Comparison of ENCODE assay signal across 19 mouse cellular contexts in the genomic region with DNA sequence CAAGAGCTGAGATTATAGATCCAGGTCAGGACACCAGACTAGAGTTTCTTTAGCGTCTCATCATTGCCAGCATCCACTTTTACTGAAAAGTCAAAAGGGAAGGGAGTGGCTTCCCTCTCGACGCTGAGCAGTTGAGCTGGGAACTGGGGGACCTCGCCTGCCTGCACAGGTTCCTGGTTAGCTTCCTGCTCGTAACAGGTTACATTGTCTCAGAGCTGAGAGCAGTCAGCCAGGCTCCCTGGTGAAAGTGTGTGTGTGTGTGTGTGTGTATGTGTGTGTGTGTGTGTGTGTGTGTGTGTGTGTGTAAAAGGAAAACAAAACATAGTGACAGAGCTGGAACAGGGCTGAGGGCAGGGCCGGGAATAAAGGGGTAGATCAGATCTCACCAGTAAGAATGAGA.
A peak's percentile ranks its signal among the peaks of the same experiment; 100 is the strongest.
DNase-seq lines count a peak whose midpoint lies in the region; ATAC-seq and TF ChIP-seq lines count a peak whose summit lies in the region.
"Had no signal": no experiment of that assay in that cellular context is flagged by ENCODE, and none has a peak within 500 bp of the region (broad histone marks: within the 10 kb centered on the region; RNA-seq: fewer than 3 reads in every experiment).

No protein-coding gene starts in this region.

- no peak overlapping the region for H3K4me2 ChIP-seq in heart, postnatal 0 days (ENCODE audit: low read depth, low read length)
- H3K4me2 ChIP-seq in heart, embryonic 12.5 days: no peak overlapping the region
- H3K4me2 ChIP-seq: heart, embryonic 15.5 days; hindbrain, embryonic 14.5 days had no signal

- peaks cover 10% of the 10 kb centered on the region for H3K4me1 ChIP-seq in heart, postnatal 0 days (ENCODE audit: control insufficient read depth, insufficient read depth)
- peaks cover 31% of the 10 kb centered on the region for H3K4me1 ChIP-seq in heart, embryonic 12.5 days (replicated peaks)
- H3K4me1 ChIP-seq: limb, embryonic 10.5 days had no signal

- H3K9ac ChIP-seq in heart, postnatal 0 days (replicated peaks; ENCODE audit: low read depth, low read length): no peak overlapping the region
- H3K9ac ChIP-seq in heart, embryonic 12.5 days: no peak overlapping the region
- H3K9ac ChIP-seq: heart, embryonic 15.5 days; hindbrain, embryonic 14.5 days had no signal

- no peak for TF ChIP-seq EP300 in heart, postnatal 0 days (IDR thresholded peaks at IDR 0.05; ENCODE audit: low read depth)

- no peaks in the 10 kb centered on the region for H3K27me3 ChIP-seq in heart, postnatal 0 days (ENCODE audit: control insufficient read depth, insufficient read depth, low read length)
- no peaks in the 10 kb centered on the region for H3K27me3 ChIP-seq in heart, embryonic 12.5 days (replicated peaks)
- H3K27me3 ChIP-seq: heart, embryonic 15.5 days; megakaryocyte, embryonic 14.5 days had no signal

- peak; percentile 62 for ATAC-seq in heart, postnatal 0 days (ENCODE audit: insufficient read depth, low read depth)
- no peak for ATAC-seq in heart, embryonic 12.5 days (ENCODE audit: insufficient number of reproducible peaks, low FRiP score)
- ATAC-seq: forebrain, embryonic 16.5 days had no signal

- DNase-seq in gastrocnemius, adult 2 months: no peak
- no peak for DNase-seq in gastrocnemius, postnatal 14 days
- no peak for DNase-seq in heart, postnatal 0 days (ENCODE audit: low spot score)
- peak; percentile 10 to 16 for DNase-seq in kidney, postnatal 36 days
- DNase-seq in kidney, postnatal 10 days: no peak
- DNase-seq in lung, postnatal 36 days: peak; percentile 13
- DNase-seq in lung, postnatal 4 days: no peak
- DNase-seq: adrenal gland, adult 8-10 months; cerebellum, adult 18-20 months; cerebellum, postnatal 14 days; kidney, adult 9 months; midbrain, embryonic 14.5 days had no signal

- no peaks in the 10 kb centered on the region for H3K9me3 ChIP-seq in heart, postnatal 0 days (replicated peaks; ENCODE audit: control insufficient read depth, low read length)
- no peaks in the 10 kb centered on the region for H3K9me3 ChIP-seq in heart, embryonic 12.5 days (replicated peaks)
- H3K9me3 ChIP-seq: forebrain, embryonic 10.5 days; heart, embryonic 15.5 days; limb, embryonic 10.5 days had no signal

- intact Hi-C loops in gastrocnemius, adult 2 months (cut with DNase I): loop anchor here (5.0 kb wide), 2 partner anchors 46 to 109 kb away; no protein-coding TSS in a partner anchor
- intact Hi-C loops in gastrocnemius, postnatal 14 days (cut with DNase I; ENCODE audit: low total_unique reads): no loop called here

- H3K4me3 ChIP-seq in gastrocnemius, adult 2 months: no peak overlapping the region
- no peak overlapping the region for H3K4me3 ChIP-seq in heart, postnatal 0 days (ENCODE audit: low read depth, low read length)
- H3K4me3 ChIP-seq in heart, embryonic 12.5 days: no peak overlapping the region
- H3K4me3 ChIP-seq: forebrain, embryonic 10.5 days; heart, embryonic 15.5 days; limb, embryonic 10.5 days; megakaryocyte, embryonic 14.5 days had no signal

- H3K36me3 ChIP-seq in heart, postnatal 0 days (replicated peaks; ENCODE audit: control insufficient read depth, insufficient read depth, low read length): peaks cover 25% of the 10 kb centered on the region
- H3K36me3 ChIP-seq in heart, embryonic 12.5 days: peaks cover 3% of the 10 kb centered on the region
- H3K36me3 ChIP-seq: forebrain, embryonic 10.5 days; limb, embryonic 10.5 days had no signal

- H3K27ac ChIP-seq in gastrocnemius, adult 2 months: peak overlapping the region; percentile 77
- H3K27ac ChIP-seq in heart, postnatal 0 days (ENCODE audit: low read depth): no peak overlapping the region
- H3K27ac ChIP-seq in heart, embryonic 12.5 days (ENCODE audit: poor library complexity, severe bottlenecking): no peak overlapping the region
- H3K27ac ChIP-seq: forebrain, embryonic 10.5 days; heart, embryonic 15.5 days; hindbrain, embryonic 14.5 days; limb, embryonic 10.5 days had no signal

- 72% methylated on average over 6 of the region's 6 CpGs for WGBS in heart, postnatal 0 days
- WGBS in heart, embryonic 12.5 days: 65% methylated on average over 6 of the region's 6 CpGs

- no peak for TF ChIP-seq CTCF in gastrocnemius, adult 2 months (IDR thresholded peaks at IDR 0.05)
- no peak for TF ChIP-seq CTCF in heart, postnatal 0 days (IDR thresholded peaks at IDR 0.05; ENCODE audit: low read depth)

Comparison
In these comparisons a context has a peak if more than half of its experiments do, and no peak if none do; other contexts are left out.
1. DNase-seq: peak in kidney, postnatal 36 days (2 of 2) and lung, postnatal 36 days (single experiment); none in gastrocnemius, adult 2 months (single experiment), gastrocnemius, postnatal 14 days (single experiment), heart, postnatal 0 days (single experiment), kidney, postnatal 10 days (single experiment) and lung, postnatal 4 days (0 of 2).